Mouse (Mus musculus) c-Kit-positive CD71-positive TER-119-negative erythroid progenitor cells, embryonic 14.5 days (primary cell): ENCODE measurements around the gene Tnp2.
"Not testable (repeated sequence)": the region's sequence is repeated elsewhere in the genome, so short reads cannot be mapped to it uniquely, and the experiment has no call there.

Experiments used
- DNase-seq: peaks from one replicate; pipeline ENCODE4 v3.0.0-alpha.2; 2013; ENCODE audit warnings: low read depth

Tnp2 gene

DNA sequence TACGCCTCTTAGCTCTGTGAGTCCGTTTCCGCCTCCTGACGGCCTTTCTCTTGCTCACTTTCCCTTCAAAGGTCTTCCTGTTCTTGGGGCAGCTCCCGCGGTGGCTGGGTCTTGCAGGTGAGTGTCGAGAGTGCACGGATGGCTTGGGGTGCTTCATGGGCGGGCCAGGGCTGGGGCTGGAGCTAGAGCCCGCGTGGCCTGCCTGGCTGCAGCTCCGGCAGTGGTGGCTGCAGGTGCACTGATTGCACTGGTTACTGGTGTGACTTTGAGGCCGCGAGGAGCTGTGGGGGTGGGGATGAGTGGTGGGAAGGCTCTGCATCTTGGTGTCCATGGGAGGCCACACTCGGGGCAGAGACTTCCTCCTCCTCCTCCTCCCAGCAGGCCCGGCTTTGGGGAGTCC, at the start of gene Tnp2:
Tnp2 (minus strand) TSS at position 390 of the 400 bp plus-strand sequence.
- no peak for DNase-seq

DNA sequence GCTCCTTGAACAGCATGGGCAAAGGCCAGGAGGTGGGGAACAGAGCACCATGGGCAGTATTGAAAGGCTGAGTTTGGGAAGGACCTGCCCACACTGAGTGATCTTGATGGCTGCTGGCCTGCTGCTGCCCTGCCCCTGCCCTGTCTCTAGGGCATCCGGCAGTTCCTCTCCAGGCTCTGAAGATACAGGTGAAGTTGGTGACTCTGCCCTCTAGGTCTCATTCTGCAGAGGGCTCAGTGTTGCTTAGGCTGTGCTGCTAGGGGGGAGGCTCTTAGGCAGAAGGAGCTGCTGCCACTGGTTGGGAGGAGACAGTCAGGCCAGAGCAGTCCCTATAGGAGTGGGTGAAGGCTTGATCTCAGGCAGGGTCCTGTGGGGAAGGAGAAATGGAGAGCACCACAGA, 49.4 kb upstream of the Tnp2 start:
- no peak for DNase-seq

DNA sequence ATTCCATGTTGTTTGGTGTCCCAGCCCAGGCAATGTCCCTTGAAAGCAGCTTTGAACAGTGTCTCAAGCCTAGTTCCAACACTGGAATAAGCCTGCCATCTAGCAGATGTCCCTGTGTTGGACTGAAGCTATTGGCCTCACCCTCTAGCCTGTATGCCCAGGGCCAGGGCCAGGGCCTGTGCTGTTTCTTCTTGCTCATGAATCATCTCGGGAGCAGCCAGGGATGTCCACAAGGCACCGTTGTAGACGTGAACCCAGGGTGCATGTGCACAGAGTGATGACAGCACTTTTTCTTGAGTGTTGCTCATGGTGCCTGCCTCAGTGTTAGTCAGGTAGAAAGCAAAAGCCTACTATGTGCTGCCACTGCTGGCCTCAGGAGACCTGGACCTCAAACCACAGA, 48.8 kb upstream of the Tnp2 start:
- DNase-seq = no peak

DNA sequence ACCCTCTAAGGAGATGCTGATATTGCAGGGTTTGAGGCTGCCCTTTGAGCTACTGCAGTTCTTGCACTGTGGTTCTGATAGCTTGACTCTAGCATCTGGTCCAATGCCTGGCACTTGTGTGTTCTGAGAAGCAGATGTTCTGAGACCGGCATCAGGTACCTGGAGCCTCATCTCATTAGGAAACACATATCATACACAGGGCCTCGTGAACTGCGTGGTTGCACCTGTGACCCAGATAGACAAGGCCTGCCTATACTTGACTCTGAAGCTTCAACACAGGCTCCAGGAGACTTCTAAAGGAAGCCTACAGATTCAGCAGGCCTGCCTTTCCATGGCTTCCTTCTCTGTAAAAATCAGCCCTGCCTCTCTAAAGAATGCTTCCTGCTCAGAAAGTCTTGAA, 47.9 kb upstream of the Tnp2 start:
- no peak for DNase-seq

DNA sequence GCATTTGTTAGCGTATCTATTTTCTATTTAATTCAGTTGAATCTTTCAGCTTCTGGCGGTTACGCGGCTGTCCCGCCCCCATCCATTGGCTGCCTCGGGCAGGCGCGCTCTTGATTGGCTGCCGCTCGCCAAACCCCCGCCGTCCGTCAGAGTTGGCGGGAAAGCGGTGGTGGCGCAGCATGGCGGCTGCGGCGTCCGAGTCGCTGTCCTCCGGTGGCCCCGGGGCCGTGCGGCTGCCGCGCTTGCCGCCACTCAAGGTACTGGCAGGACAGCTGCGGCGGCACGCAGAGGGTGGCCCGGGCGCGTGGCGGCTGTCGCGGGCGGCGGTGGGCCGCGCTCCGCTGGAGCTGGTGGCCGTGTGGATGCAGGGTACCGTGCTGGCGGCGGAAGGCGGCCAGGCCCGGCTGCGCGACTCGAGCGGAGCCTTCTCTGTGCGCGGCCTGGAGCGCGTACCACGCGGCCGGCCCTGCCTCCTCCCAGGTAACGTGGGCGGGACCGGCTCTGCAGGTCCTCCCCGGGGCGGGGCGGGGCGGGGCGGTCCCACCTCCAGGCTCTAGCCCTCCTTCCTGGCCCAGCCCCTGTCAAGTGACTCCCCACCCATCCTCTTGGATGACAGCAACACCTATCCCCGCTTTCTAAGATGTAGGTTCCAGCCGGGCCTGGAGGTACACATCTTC, 46.6 kb upstream of the Tnp2 start, which contains the start of gene Rmi2:
Rmi2 (plus strand) TSS at position 149 of the 677 bp plus-strand sequence.
- peak; percentile 72 for DNase-seq

DNA sequence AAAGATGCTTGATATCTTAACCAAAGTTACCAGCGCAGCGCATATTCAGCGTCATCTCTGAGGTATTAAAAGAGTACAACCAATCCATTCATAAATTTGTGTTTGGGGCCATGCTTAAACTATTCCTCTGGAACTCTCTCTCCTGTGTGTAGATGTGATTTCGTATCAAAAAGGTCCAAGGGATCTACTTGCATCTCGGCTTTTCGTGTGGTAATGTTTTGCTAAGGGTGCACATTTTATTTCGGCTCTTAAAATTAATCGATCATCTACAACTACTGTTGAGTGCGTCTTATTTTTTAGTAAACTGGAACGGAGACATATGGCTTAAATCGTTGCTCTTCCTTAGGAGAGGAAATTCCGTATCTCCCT, 46.1 kb upstream of the Tnp2 start:
- no peak for DNase-seq

DNA sequence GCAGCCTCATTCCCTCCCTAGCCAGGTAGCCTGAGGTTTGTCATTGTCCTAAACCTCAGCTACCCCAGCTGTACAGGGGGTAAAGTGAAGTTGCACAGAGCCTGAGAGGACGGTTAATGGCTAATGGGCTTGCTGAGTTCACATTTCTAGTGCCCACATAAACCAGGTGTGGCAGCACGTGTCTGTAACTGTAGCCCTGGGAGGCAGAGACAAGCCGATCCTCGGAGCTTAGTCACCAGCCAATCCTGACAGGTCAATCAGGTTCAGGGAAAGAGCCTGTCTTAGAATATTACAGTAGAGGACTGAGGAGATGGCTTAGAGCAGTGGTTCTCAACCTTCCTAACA, 40.0 kb upstream of the Tnp2 start:
- DNase-seq = no peak

DNA sequence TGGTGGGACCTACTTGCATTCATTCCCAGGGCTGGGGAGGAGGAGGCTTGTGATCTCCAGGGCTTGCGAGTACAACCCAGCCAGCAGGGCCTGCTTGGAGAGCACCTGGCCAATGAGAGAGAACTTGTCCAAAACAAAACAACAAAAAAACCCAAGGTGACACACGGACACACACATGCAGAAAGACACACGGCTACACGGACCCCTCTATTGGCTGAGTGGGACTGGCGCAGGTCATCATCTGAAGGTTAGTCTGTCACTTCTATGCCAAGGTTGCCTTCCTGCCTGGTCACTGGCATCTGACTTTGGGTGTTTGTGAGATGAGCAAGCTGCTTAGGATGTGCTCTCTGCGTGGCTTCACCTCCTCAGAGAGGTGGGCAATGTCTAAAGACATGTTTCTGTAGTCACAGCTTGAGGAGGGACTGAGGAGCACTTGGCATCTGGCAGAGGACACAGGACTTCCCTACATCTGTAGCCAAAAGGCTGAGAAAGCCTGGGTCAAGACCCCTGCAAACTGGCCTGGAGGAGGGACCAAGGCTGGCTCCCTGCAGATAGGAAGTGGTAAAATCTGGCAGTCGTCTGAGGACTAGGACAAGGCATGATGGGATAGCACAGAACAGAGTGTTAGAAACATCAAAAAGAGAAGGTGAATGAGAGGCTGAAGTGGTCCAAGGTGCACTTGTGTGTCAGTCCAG, 39.5 kb upstream of the Tnp2 start:
- DNase-seq = no peak

DNA sequence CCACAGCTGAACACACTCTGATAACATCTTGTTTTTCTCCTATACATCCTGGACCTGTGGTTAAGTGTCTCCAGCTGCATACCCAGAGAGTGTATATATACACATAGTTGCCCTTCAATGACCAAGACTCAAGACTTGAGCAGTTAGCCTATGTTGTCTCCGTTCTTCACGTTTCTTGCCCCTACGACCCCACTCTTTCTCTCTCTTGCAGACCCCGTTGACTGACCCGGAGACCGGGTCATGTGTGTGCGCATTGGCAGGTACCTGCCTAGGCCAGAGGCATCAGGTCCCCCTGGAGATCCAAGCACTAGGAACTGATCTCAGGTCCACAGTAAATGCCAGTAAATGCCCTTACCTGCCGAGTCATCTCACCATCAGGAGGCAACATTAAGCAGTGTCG, 38.8 kb upstream of the Tnp2 start:
- no peak for DNase-seq

DNA sequence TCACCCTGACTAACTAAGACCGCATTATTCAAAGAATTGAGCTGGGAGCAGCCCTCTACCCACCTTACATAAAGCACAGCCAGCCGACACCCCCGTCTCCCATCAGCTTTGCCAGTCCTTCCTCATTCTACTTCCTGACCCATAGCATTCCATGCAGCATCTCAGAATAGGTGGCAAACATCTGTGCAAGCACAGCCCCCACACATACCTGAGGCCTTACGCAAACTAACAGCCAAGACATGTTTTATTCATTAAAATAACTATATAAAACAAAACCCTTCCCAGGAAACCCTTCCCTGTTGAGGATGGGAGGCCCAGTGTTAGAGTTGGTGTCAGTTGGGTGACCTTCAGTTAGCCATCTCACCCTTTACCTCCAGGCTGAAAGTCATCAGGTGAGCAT, 37.4 kb upstream of the Tnp2 start:
- DNase-seq = no peak

DNA sequence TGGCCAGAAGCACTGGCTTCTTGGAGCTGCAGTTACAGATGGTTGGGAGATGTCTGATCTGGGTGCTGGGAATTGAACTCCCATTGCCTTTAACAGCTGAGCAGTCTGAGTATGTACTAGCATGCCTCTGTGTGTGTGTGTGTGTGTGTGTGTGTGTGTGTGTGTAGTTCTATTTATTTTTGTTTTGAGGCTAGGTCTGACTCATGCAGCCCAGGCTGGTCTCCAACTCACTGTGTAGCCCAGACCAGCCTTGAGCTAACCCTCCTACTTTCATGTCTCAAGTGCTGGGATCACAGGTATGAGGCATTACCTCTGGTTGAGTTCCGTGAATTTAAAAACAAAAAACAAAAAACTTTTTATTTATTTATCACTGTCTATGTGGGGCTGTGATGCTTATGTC, 36.1 kb upstream of the Tnp2 start:
- no peak for DNase-seq

DNA sequence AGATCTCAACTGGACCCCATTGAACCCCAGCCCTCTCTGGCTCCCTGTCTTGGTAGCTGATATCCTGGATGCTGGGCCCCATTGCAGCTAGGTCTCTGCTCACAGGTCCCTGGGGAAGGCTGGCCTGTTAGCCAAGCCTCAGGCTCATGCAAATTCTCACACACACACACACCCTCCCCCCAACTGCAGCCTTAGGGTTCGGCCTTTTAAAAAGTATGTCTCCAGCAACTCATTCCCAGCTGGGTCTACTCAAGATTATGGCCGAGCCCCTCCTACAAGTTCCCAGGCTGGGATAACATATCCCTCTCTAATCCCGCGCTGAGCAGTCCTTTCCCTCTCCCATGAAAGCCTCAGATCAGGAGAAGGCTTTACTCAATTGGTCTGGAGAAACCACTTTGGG, 32.9 kb upstream of the Tnp2 start:
- DNase-seq = no peak

DNA sequence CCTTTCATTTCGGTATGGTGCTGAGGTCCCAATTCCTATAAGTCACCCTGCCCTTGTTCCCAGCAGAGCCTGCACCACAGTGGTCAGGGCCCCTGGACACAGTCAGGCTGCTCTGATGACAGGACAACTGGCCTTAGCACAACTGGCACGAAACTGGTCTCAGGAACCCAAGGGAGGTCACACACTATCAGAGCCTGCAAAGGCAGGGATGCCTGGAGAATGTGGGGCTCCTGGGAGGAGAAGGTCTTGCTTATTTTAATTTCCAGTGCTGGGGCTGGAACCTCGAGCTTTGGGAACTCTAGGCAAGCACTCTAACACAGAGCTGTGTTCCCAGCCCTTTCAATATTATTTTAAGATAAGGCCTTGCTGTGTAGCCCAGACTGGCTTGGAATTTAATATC, 31.5 kb upstream of the Tnp2 start:
- DNase-seq = no peak

DNA sequence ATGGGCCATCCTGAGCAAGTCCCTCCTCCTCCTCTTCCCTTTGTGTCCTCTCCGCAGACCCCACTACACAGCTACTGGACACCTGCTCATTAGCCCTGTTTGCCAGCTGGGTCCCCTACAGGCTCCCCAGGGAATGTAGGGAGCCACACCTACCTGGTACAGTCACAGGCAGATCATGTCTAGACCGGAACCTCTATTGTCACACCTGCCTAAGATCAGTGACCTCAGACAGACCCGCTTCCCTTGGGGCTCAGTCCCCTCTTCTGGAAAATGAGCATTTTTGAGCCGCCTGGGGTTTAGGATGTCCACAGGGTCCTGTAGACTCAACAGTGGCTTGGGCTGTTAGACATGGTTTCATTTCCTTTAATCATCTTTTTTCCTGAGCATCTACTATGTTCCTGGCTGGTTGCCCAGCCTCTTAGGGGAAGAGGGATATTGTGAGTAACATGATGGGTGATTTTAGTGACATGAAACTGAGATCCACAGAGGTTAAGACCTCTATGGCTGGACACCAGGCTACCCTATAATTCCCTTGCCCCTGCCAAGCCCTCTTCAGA, 30.2 kb upstream of the Tnp2 start:
- DNase-seq = no peak

DNA sequence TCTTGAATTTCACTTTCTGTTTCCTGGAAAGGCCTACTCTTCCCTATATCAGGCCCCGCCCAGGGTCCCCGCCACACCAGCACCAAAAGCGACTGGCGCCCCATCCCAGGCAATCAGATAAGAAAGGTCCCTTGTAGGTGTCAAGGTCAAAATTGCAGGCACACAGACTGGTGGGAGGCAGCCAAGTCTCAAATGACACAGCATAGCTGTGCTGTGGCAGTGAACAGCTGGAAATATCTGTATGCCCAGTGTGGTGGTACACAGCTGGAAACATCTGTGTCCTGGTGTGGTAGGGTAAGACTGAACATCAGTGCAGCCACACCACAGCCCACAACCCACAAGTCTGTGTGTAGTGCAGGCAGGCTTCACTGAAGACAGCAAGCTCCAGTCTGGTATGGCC, 26.4 kb upstream of the Tnp2 start:
- no peak for DNase-seq

DNA sequence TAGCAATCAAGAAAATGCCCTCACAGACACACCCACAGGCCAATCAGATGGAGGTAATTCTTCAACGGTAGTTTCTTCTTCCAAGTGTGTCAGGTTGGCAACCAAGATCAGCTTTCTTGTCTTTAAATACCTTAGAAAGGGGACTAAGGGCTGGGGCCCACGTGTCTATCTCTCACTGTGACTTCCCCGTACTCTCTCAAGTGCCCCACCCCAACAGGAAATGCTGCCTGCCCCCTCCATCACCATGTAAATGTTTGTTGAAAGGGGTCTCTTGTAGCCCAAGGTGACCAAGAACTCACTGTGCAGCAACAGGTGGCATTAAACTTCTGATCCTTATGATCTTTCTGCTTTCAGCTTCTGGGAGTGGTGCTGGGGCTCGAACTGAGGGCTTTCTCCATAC, 25.3 kb upstream of the Tnp2 start:
- DNase-seq = no peak

DNA sequence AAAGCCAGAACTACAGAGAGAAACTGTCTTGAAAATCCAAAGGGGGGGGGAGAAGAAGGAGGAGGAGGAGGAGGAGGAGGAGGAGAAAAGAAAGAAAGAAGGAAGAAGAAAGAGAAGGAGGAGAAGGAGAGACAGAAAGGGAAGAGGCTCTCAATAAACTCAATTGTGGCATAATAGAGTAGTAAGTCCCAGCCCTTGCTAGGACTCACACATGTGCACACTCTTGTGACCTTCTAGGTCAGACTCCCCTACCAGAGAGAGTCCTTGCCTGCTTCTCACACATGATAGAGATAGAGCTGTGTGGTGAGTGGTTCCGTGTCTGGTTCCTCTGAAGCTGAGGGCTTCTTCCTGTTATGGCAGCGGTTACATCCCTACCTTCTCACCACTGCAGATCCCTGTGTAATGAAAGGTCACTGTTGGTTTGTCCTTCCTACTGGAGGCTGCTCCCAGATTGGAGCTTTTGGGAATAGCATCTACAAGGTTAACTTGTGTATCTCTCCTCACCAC, 24.5 kb upstream of the Tnp2 start, which contains the start of gene Gm11172:
Gm11172 (plus strand) TSS at position 51 of the 507 bp plus-strand sequence.
- no peak for DNase-seq

DNA sequence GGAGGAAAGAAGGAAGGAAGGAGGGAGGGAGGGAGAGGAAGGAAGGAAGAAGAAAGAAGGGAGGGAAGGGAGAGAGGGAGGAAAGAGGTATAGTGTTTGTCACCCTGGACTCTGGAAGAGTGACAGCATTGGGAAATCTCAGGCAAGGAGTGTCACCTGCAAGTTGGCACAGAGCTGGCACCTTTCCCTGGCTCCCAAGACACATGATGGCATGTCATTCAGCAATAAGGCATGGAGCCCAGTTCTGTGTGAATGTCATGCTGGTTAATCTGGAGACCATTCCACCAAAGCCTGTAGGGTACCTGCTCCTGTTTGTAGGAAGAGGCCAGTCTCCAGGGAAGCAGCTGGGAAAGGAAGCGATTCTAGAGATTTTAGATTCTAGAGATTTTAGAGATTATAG, 21.9 kb upstream of the Tnp2 start:
- DNase-seq = no peak

DNA sequence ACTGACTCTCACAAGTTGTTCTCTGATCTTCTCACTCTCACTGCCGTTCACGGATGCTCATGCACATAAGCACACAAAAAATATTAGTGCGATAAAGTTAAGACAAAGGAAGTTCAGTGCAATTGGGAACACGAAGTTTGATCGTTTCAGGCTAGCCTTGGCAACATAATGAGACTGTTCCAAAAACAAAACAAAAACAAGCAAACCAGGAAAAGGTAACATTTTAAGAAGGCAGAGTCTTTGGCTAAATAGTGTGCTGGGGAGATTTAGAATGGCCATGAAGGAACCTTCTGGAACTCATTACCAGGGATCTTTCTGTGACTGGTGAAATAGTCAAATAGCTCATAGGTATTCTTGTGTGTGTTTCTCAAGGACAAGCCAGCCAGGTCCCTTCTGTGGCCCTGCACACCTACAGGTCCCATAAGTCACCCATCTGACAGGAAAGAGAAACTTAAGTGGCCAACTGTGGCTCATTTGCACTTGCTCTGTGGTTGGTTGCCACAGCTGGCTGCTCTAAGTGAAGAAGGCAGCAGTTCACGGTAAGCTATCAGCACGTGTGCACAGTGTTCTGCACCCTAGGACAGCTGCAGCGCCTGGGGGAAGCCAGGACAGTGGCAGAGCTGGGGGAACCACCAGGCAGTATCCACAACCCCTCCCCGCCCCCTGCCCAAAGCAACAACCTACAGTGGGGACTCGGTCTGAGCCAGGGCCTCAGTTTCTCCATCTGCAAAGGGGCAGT, 17.5 kb upstream of the Tnp2 start, which contains the start of gene Prm1:
Prm1 (minus strand) TSS at position 51 of the 739 bp plus-strand sequence.
- no peak for DNase-seq

DNA sequence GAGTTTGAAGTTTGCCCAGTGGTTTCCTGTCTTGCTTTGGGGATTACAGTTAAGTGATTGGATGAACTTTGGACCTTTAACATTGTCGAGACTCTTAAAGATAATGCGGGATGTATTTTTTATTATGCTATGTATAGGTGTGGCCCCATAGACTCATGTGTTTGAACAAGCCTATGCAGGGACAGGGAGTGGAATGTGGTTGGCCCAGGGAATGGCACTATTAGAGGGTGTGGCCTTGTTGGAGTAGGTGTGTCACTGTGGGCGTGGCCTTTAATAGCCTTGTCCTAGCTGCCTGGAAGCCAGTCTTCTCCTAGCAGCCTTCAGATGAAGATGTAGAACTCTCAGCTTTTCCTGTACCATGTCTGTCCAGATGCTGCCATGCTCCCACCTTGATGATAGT, 14.0 kb upstream of the Tnp2 start:
- DNase-seq = not testable (repeated sequence)

DNA sequence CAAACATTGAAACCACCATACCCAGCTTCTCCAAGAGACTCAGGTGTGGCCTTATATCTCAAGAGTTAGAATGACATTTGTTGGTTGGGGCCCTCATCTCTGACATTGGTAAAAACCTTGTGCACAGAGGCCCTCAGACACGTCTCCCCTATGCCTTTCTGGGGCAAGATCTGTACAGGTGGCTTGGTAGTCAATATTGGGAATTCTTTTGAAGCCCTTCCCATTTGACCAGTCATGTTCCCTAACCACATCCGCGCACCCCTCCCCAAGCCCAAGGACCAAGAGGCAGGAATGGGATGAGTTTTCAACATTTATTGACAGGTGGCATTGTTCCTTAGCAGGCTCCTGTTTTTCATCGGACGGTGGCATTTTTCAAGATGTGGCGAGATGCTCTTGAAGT, 7.6 kb upstream of the Tnp2 start, which contains the start of gene Prm2:
Prm2 (minus strand) TSS at position 101 of the 400 bp plus-strand sequence.
- no peak for DNase-seq

DNA sequence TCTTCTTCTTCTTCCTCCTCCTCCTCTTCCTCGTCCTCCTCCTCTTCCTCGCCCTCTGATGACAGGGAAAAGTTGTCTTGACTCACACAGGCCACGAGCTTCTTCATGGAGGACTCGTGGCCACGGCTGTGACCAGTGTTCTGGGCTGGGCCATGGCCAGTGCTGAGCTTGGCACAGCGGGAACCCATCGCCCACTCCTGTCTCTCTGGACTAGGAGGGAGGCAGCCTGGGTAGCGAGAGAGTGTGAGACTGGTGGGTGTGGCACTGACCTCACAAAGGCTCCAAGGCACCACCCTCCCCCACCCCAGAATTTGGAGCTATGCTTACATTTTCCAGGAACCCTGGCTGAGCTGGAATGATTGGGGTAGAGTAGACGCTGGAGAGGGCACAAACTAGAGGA, 2.2 kb upstream of the Tnp2 start, which contains the start of gene Prm3:
Prm3 (minus strand) TSS at position 213 of the 400 bp plus-strand sequence.
- no peak for DNase-seq
